Mouse (Mus musculus) heart, postnatal 0 days (tissue): ENCODE data around the gene Chd6.

ENCODE experiments used
- CTCF ChIP-seq: IDR thresholded peaks from 2 replicates; pipeline ENCODE4 v1.5.1; 2016; ENCODE audit warnings: antibody characterized with exemption, control low read depth, low read depth
- EP300 ChIP-seq: IDR thresholded peaks from 2 replicates; pipeline ENCODE4 v1.6.1; 2016; ENCODE audit warnings: antibody characterized with exemption, low read depth

- TF ChIP-seq CTCF, result no peak
- TF ChIP-seq EP300, result no peak
These were observed 76.5 kb downstream of the Chd6 start for GRCm38 (mm10) chr2:161032394-161032793.
